Mouse (Mus musculus): ENCODE data around the gene Smarcad1.

GRCm38 (mm10) chr6:65164977-65165376 is 122.6 kb downstream of the Smarcad1 start:
- TF ChIP-seq POLR2A (IDR thresholded peaks at IDR 0.05; ENCODE audit: low read depth, low read length) (no peak), CTCF (conservative IDR thresholded peaks at IDR 0.05; ENCODE audit: insufficient read depth, insufficient read length, low read depth, low read length) (no peak)

All from kidney, adult 2 months (tissue).